Mouse (Mus musculus) WW6 (cell line): Measurements from ENCODE around the gene Rpp25.

Source experiments
- DNase-seq: peaks from one replicate; pipeline ENCODE4 v3.0.0-alpha.2; 2013; ENCODE audit warnings: low read depth, low spot score

Rpp25 gene

GRCm38 (mm10) chr9:57503622-57504380 lies at the start of gene Rpp25:
TSS of gene Rpp25 (plus strand) at chr9:57504026.
- no peak for DNase-seq

GRCm38 (mm10) chr9:57459707-57460106 lies 44.1 kb upstream of the Rpp25 start:
- DNase-seq = no peak

DNA sequence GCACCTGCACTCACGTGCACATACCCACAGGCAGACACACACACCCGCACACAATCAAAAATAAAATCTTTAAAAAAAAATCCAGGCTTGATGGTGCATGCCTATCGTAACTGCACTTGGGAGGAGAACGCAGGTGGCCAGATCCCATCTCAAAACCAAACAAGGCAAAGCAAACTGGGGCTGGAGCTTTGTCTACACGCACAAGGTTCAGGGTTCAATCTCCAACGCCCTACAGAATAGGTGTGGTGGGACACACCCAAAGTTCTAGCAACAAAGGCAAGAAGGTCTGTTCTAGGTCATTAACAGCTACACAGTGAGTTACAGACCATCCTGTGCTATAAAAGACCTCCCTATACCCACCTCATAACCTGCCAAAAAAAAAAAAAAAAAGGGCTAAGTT lies 41.0 kb upstream of the Rpp25 start:
- DNase-seq = no peak

GRCm38 (mm10) chr9:57466101-57466500 lies 37.7 kb upstream of the Rpp25 start:
- no peak for DNase-seq

DNA sequence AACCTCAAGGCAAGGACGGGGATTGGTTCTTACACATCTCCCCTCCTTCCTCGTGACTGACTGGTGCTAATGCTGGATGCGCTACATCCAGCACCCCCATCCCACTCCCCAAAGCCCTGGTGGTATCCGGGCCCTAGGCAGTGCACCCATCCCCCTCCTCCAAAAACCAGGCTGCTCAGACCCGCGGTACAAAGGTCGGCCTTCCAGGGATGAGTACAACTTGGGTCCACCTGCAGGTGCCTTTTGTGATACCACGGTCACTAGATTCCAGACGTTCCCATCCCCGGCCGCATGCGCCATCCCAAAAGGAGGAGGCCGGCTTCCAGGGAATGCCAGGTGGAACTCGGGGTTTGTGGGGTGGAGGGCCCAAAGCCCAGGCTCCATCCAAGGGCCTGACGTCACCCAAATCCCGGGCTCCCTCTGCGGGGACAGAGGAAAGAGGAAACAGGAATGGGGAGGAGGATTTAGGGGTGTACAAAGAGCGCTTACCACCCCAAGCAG lies 36.5 kb upstream of the Rpp25 start:
- no peak for DNase-seq

- DNase-seq = peak; percentile 87
These were observed 35.8 kb upstream of the Rpp25 start, which contains the start of gene Scamp5 for GRCm38 (mm10) chr9:57467896-57468549. TSS of gene Scamp5 (minus strand) at chr9:57468060.

GRCm38 (mm10) chr9:57468914-57469313 lies 34.9 kb upstream of the Rpp25 start:
- no peak for DNase-seq

GRCm38 (mm10) chr9:57485774-57486173 lies 18.1 kb upstream of the Rpp25 start:
- DNase-seq = no peak

DNA sequence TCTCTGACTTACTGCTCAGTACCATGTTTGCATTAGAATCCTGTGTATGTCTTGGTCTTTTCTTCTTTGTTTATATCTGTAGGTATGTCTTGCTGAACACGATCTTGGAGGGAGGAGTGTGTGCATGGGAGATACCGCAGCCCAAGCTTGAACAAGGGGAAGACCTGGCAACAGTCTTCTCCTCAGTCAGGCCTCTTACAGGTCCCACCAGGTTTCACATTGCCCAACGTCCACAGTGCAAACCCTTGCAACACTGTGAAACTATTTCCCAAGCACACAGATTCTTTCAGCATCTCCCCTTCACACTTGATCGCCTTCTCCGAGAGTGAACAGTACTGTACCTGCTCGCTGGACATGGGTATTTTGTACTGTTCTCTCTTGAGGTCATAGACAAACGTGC lies 16.0 kb upstream of the Rpp25 start:
- no peak for DNase-seq

- no peak for DNase-seq
These were observed 10.3 kb upstream of the Rpp25 start for GRCm38 (mm10) chr9:57493532-57493931.

DNA sequence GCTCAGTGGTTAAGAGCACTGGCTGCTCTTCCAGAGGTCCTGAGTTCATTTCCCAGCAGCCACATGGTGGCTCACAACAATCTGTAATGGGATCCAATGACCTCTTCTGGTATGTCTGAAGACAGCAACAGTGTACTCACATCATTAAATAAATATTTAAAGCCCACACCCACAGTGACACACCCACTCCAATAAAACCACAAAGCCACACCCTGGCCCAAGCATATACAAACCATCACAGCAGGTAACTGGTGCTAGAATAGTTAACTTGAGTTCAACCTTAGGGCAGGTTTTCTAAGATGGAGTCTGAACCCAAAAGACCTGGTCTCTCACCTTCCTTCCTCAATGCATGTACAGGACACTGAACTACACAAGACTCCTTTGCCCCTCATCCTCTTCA lies 8.9 kb upstream of the Rpp25 start:
- no peak for DNase-seq

- DNase-seq = no peak
These were observed 6.6 kb upstream of the Rpp25 start for GRCm38 (mm10) chr9:57497236-57497635.

- no peak for DNase-seq
These were observed 5.3 kb upstream of the Rpp25 start for GRCm38 (mm10) chr9:57498536-57498935.

DNA sequence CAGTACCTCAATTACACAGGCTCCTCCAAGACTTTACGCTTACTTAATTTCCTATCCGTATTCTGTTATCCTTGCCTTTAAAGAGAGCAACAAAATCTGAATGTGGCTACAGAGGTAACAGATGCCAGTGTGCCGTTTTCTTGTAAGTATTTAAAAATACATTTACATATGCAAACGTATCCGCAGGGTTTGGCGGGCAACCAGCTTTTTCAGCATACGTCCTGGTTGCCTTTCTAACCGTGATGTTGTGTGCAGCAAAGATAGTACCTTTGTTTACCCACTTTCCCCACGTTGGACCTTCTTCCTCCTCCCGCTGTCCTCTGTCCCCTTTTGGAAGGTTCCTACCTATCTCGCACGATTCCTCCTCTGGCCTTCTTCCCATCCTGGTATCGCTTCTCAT lies 2.4 kb upstream of the Rpp25 start:
- no peak for DNase-seq

GRCm38 (mm10) chr9:57501861-57502260 lies 2.0 kb upstream of the Rpp25 start:
- no peak for DNase-seq

DNA sequence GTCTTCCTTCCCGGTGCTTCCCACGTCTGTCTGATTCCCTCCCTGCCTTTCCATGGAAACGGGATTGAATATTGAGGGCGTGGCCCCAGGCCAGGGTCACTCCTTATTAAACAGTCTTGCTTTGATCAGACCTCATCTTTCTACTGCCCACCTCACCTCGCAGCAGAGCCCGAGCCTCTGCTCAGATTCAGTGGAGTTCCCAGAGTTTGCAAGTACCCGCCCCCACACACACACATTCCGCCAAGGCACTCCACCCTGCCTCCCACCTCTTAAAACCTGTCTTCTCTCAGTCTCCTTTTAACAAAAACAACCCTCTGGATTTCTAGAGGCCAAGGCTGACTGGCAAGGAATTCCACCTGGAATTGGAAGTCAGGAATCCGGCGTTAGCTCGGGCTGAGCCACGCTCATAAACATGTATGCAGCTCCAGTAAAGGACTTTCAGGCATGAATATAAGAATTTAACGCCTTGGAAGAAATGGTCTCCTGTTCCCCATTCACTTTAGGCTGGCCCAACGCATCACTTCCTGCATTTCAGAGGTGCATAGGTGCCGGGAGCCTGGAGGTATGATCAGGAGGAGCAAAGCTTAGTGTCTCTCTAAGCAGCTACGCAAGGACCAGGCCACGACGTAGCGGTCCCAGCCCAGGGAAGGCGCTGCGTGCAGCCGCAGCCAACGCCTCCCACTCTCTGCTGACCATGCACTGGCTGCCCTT lies 760 bp upstream of the Rpp25 start:
- DNase-seq = no peak

DNA sequence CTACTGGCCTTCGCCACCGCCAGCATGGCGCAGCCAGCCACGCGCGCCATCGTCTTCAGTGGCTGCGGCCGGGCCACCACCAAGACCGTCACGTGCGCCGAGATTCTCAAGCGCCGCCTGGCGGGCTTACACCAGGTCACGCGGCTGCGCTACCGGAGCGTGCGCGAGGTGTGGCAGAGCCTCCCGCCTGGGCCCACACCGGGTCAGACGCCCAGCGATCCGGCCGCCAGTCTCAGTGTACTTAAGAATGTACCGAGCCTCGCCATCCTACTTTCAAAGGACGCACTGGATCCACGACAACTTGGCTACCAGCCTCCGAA lies 515 bp downstream of the Rpp25 start:
- no peak for DNase-seq

- DNase-seq = no peak
These were observed 1.1 kb downstream of the Rpp25 start for GRCm38 (mm10) chr9:57504891-57505290.

DNA sequence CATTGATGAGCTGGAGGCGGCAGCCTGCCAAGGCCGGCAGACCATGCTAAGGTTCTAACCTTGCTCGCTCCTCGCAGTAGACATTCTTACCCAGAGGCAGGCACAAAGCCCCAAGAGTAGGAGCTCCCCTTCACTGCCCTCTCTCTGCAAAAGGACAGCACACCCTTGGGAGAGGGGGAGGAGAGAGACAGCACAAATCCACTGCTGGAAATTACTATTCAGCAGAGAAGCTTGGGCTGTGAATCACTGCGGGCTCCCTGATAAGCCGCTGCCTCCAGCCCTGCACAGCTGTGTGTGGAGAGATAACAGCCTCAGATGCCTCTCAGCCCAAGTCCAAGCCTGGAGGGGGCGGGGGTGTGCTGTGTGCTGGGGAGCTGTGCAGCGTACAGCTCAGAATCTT lies 1.9 kb downstream of the Rpp25 start:
- DNase-seq = no peak

DNA sequence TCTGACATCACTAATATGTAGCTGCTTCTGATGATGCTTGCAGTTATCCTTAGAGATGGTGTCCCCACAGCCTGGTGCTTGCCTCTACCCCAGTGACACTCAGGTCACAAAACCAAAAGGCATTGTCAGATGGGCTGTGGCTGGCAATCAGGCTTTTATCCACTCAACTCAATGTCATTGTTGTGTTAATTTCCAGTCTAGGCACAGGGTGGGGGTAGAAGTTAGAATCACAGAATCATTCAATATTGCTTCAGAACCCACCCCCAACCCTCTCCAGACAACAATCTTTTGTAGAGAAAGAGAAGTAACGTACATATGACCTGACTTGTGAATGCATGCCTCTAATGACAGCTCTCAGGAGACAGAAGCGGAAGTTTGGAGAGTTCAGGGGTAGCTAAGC lies 6.8 kb downstream of the Rpp25 start:
- DNase-seq = no peak

- DNase-seq = no peak
These were observed 13.3 kb downstream of the Rpp25 start for GRCm38 (mm10) chr9:57517113-57517512.

- no peak for DNase-seq
These were observed 16.7 kb downstream of the Rpp25 start for GRCm38 (mm10) chr9:57520375-57521055.
